Comparison of ENCODE assay signal across 7 mouse cellular contexts in the genomic region with DNA sequence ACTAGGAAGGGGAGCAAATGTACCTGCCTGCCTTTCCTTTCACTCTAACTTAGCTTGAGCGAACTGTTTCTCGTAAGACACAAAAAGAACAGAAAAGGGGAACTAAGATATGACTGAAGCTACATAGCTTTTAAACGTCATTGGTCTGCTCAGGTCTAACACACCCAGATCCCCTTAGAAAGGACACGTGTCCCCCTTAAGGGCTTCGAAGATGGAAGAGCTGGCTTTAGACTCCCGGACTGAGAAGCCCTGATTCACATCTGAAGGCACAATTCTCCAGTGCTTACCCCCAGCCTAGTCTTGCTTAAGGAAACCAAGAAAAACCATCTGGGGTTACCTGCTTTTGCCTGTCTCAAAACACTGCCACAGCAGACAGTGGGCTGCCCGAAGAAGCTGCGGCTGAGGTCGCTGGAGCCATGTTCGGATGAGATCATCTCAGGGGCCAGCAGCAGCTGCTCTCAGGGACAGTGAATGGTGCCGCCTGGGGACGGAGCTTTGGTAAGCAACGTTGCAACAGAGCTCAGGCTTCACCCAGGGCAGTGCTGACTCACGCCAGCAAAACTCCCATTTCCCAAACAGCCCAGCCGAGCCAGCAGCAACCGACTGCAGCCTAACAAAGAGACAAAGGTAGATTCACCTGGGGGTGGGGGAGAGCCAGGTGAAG. TPM values are rescaled to one million over a fixed set of nuclear protein-coding genes. Genes with fewer than 3 reads are reported as not detected.
DNase-seq lines count a peak whose midpoint lies in the region; ATAC-seq and TF ChIP-seq lines count a peak whose summit lies in the region.

No protein-coding gene starts in this region.

- H3K9ac ChIP-seq in hindbrain, postnatal 0 days (replicated peaks; ENCODE audit: low read length): peak overlapping the region; percentile 40; the same call in 1 of the 2 replicates
- H3K9ac ChIP-seq in limb, embryonic 15.5 days: no peak overlapping the region
- H3K9ac ChIP-seq in midbrain, embryonic 15.5 days: peak overlapping the region; percentile 27

- no peaks in the 10 kb centered on the region for H3K36me3 ChIP-seq in hindbrain, postnatal 0 days (ENCODE audit: insufficient read depth, low read length)
- H3K36me3 ChIP-seq in limb, embryonic 15.5 days: no peaks in the 10 kb centered on the region
- H3K36me3 ChIP-seq in midbrain, embryonic 15.5 days (replicated peaks): no peaks in the 10 kb centered on the region

- ATAC-seq in hindbrain, postnatal 0 days: peak; percentile 88
- ATAC-seq in limb, embryonic 15.5 days (ENCODE audit: insufficient number of reproducible peaks, low FRiP score, low TSS enrichment, low read depth): no peak
- ATAC-seq in midbrain, embryonic 15.5 days (replicated peaks): 0 out of 2 replicates have a peak, but pooled peaks have one; percentile 45

- H3K4me3 ChIP-seq in hindbrain, postnatal 0 days (ENCODE audit: low read length): peak overlapping the region; percentile 13; the same call in 1 of the 2 replicates
- no peak overlapping the region for H3K4me3 ChIP-seq in limb, embryonic 15.5 days
- H3K4me3 ChIP-seq in midbrain, embryonic 15.5 days: peak overlapping the region; percentile 14

- TF ChIP-seq CTCF in hindbrain, postnatal 0 days (IDR thresholded peaks at IDR 0.05; ENCODE audit: low read depth): peak; percentile 43

- 26% methylated on average over 16 of the region's 16 CpGs for WGBS in hindbrain, postnatal 0 days
- WGBS in limb, embryonic 15.5 days: 29% methylated on average over 16 of the region's 16 CpGs
- 25% methylated on average over 16 of the region's 16 CpGs for WGBS in midbrain, embryonic 15.5 days

- peak overlapping the region; percentile 48; the same call in 1 of the 2 replicates for H3K27ac ChIP-seq in hindbrain, postnatal 0 days
- H3K27ac ChIP-seq in limb, embryonic 15.5 days: no peak overlapping the region
- peak overlapping the region; percentile 39 for H3K27ac ChIP-seq in midbrain, embryonic 15.5 days

- no peaks in the 10 kb centered on the region for H3K4me1 ChIP-seq in hindbrain, postnatal 0 days (ENCODE audit: insufficient read depth, low read length)
- H3K4me1 ChIP-seq in limb, embryonic 15.5 days: peaks cover 21% of the 10 kb centered on the region
- H3K4me1 ChIP-seq in midbrain, embryonic 15.5 days: peaks cover 18% of the 10 kb centered on the region

- H3K27me3 ChIP-seq in hindbrain, postnatal 0 days (ENCODE audit: insufficient read depth, low read length): no peaks in the 10 kb centered on the region
- H3K27me3 ChIP-seq in limb, embryonic 15.5 days: no peaks in the 10 kb centered on the region
- H3K27me3 ChIP-seq in midbrain, embryonic 15.5 days (replicated peaks): no peaks in the 10 kb centered on the region

- peak overlapping the region; percentile 47 for H3K4me2 ChIP-seq in hindbrain, postnatal 0 days (ENCODE audit: low read depth, low read length)
- H3K4me2 ChIP-seq in limb, embryonic 15.5 days: peak overlapping the region; percentile 1; the same call in 1 of the 2 replicates
- peak overlapping the region; percentile 44 for H3K4me2 ChIP-seq in midbrain, embryonic 15.5 days

- peak; percentile 85 for DNase-seq in adrenal gland, adult 8-10 months
- DNase-seq in cerebellum, postnatal 36 days: peak; percentile 22 to 29
- DNase-seq in gastrocnemius, postnatal 10 days: peak; percentile 58
- peak; percentile 76 for DNase-seq in hindbrain, postnatal 0 days (ENCODE audit: low spot score)
- peak; percentile 77 to 86 for DNase-seq in spleen, postnatal 10 days (ENCODE audit: low spot score in 2 of 2)

- H3K9me3 ChIP-seq in hindbrain, postnatal 0 days (ENCODE audit: low read length): no peaks in the 10 kb centered on the region
- H3K9me3 ChIP-seq in limb, embryonic 15.5 days: no peaks in the 10 kb centered on the region
- H3K9me3 ChIP-seq in midbrain, embryonic 15.5 days: no peaks in the 10 kb centered on the region

RNA-seq across cellular contexts. Expression of a gene that starts 25.5 kb away (rescaled TPM):
- total RNA-seq in adrenal gland, adult 8-10 months (2022): 10 to 100 TPM in 2 of 4 experiments, 1 to 10 TPM in 2; 9.0 to 12.4 (median 10.5) TPM
- 1 to 10 TPM; 5.5 to 7.6 TPM for total RNA-seq in gastrocnemius, postnatal 10 days (2021)
- total RNA-seq in hindbrain, postnatal 0 days (2014; rRNA removed): 4.9 and 6.1 TPM in 2 replicates
- polyA plus RNA-seq in hindbrain, postnatal 0 days (2015; fragmentation: Nextera tagmentation; extraction: Ambion mirVana): 2.5 and 3.2 TPM in 2 replicates
- polyA plus RNA-seq in limb, embryonic 15.5 days (2015; fragmentation: Nextera tagmentation; extraction: Ambion mirVana): 11.4 and 12.5 TPM in 2 replicates
- 4.1 and 4.6 TPM in 2 replicates for polyA plus RNA-seq in midbrain, embryonic 15.5 days (2015; fragmentation: Nextera tagmentation; extraction: Ambion mirVana)

RNA-seq across cellular contexts. Expression of a gene that starts 44.9 kb away (rescaled TPM):
- 10 to 100 TPM; 13.4 to 20.9 (median 18.1) TPM for total RNA-seq in adrenal gland, adult 8-10 months (2022)
- 1 to 10 TPM; 5.4 to 8.0 TPM for total RNA-seq in gastrocnemius, postnatal 10 days (2021)
- total RNA-seq in hindbrain, postnatal 0 days (2014; rRNA removed): 8.9 and 11.4 TPM in 2 replicates
- polyA plus RNA-seq in hindbrain, postnatal 0 days (2015; fragmentation: Nextera tagmentation; extraction: Ambion mirVana): 9.7 TPM in 2 replicates
- 12.7 and 15.4 TPM in 2 replicates for polyA plus RNA-seq in limb, embryonic 15.5 days (2015; fragmentation: Nextera tagmentation; extraction: Ambion mirVana)
- polyA plus RNA-seq in midbrain, embryonic 15.5 days (2015; fragmentation: Nextera tagmentation; extraction: Ambion mirVana): 12.1 and 13.9 TPM in 2 replicates

RNA-seq across cellular contexts. Expression of a gene that starts 46.4 kb away (rescaled TPM):
- under 1 TPM in 3 of 4 experiments, not detected in 1; 0.14 to 0.43 (median 0.35) TPM for total RNA-seq in adrenal gland, adult 8-10 months (2022)
- not detected for total RNA-seq in gastrocnemius, postnatal 10 days (2021)
- total RNA-seq in hindbrain, postnatal 0 days (2014; rRNA removed): not detected in 2 replicates
- 0.13 TPM in 1 of 2 replicates, not detected in the other for polyA plus RNA-seq in hindbrain, postnatal 0 days (2015; fragmentation: Nextera tagmentation; extraction: Ambion mirVana)
- polyA plus RNA-seq in limb, embryonic 15.5 days (2015; fragmentation: Nextera tagmentation; extraction: Ambion mirVana): 0.12 and 0.37 TPM in 2 replicates
- polyA plus RNA-seq in midbrain, embryonic 15.5 days (2015; fragmentation: Nextera tagmentation; extraction: Ambion mirVana): 0.78 and 1.2 TPM in 2 replicates

Comparison
In these comparisons a context has a peak if more than half of its experiments do, and no peak if none do; other contexts are left out.
1. DNase-seq: peak in every context shown above with its lines; median percentile 85 in adrenal gland, adult 8-10 months; 82 in spleen, postnatal 10 days; 76 in hindbrain, postnatal 0 days; 58 in gastrocnemius, postnatal 10 days; 26 in cerebellum, postnatal 36 days.